25 mouse cellular contexts compared by ENCODE assay signal in the genomic region with DNA sequence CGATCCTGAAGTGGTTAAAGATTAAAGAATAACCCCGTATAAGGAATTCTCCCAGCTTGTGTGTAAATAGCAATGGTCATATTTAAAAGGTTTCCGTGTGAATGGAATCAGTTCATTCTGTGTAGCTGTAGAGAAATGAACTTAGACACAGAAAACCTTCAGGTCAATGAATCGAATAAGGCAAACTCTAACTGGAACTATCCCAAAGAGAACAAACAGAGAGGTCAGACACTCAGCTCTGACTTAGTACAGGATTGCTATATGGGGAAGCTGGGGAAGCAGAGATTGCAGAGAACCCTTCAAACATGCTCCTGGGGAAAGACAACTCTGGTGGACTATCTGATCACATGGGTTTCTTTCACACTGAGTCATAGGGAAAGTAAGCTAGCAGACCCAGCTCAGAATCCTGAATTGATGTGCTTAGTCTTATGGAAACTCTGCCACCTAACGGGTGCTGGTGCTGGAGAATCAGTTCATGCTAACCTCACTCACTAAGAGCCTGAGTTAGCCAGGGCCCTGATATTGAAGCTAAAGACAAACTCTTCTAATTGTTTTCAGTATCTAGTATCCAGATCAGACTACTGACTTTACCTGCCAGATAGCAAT.
A peak's percentile ranks its signal among the peaks of the same experiment; 100 is the strongest.
DNase-seq lines count a peak whose midpoint lies in the region; ATAC-seq and TF ChIP-seq lines count a peak whose summit lies in the region.
"Had no signal": no experiment of that assay in that cellular context is flagged by ENCODE, and none has a peak within 500 bp of the region (broad histone marks: within the 10 kb centered on the region; RNA-seq: fewer than 3 reads in every experiment).

No protein-coding gene starts in this region.

- H3K27ac ChIP-seq in kidney, embryonic 16.5 days (ENCODE audit: low read length): no peak overlapping the region
- H3K27ac ChIP-seq in liver, postnatal 0 days (ENCODE audit: low read depth): peak overlapping the region; percentile 31
- no peak overlapping the region for H3K27ac ChIP-seq in liver, embryonic 11.5 days (ENCODE audit: low read depth, low read length)
- H3K27ac ChIP-seq in thymus, adult 2 months (ENCODE audit: control insufficient read depth, insufficient read depth, low read length): no peak overlapping the region
- no peak overlapping the region for H3K27ac ChIP-seq in midbrain, embryonic 15.5 days
- H3K27ac ChIP-seq: embryonic facial prominence, embryonic 13.5 days; embryonic facial prominence, embryonic 15.5 days; forebrain, embryonic 10.5 days; forebrain, embryonic 12.5 days had no signal

- no peaks in the 10 kb centered on the region for H3K27me3 ChIP-seq in kidney, embryonic 16.5 days (ENCODE audit: insufficient read depth, low read length)
- H3K27me3 ChIP-seq in liver, postnatal 0 days (ENCODE audit: insufficient read depth, low read length): no peaks in the 10 kb centered on the region
- H3K27me3 ChIP-seq in liver, embryonic 11.5 days (replicated peaks; ENCODE audit: control insufficient read depth, insufficient read depth, low read length): no peaks in the 10 kb centered on the region
- H3K27me3 ChIP-seq in thymus, adult 2 months (ENCODE audit: control insufficient read depth, insufficient read depth, low read length): no peaks in the 10 kb centered on the region
- no peaks in the 10 kb centered on the region for H3K27me3 ChIP-seq in midbrain, embryonic 15.5 days (replicated peaks)
- H3K27me3 ChIP-seq: embryonic facial prominence, embryonic 13.5 days; embryonic facial prominence, embryonic 15.5 days; forebrain, embryonic 12.5 days had no signal

- H3K9ac ChIP-seq in kidney, embryonic 16.5 days (replicated peaks; ENCODE audit: low read length): no peak overlapping the region
- no peak overlapping the region for H3K9ac ChIP-seq in liver, postnatal 0 days (replicated peaks)
- H3K9ac ChIP-seq in liver, embryonic 11.5 days (ENCODE audit: low read depth, low read length): no peak overlapping the region
- no peak overlapping the region for H3K9ac ChIP-seq in midbrain, embryonic 15.5 days
- H3K9ac ChIP-seq: embryonic facial prominence, embryonic 13.5 days; embryonic facial prominence, embryonic 15.5 days; forebrain, embryonic 12.5 days had no signal

- 85% methylated on average over 5 of the region's 5 CpGs for WGBS in kidney, embryonic 16.5 days
- WGBS in liver, postnatal 0 days (ENCODE audit: insufficient replicate concordance): 66% methylated on average over 5 of the region's 5 CpGs
- 84% methylated on average over 5 of the region's 5 CpGs for WGBS in liver, embryonic 11.5 days
- WGBS in thymus, adult 2 months: 97% methylated on average over 5 of the region's 5 CpGs
- WGBS in midbrain, embryonic 15.5 days: 89% methylated on average over 5 of the region's 5 CpGs

- 0 out of 2 replicates have a peak, but pooled peaks cover 9% of the 10 kb centered on the region for H3K9me3 ChIP-seq in kidney, embryonic 16.5 days (ENCODE audit: low read length)
- no peaks in the 10 kb centered on the region for H3K9me3 ChIP-seq in liver, postnatal 0 days (ENCODE audit: low read length)
- H3K9me3 ChIP-seq in liver, embryonic 11.5 days (ENCODE audit: control insufficient read depth, low read length): peaks cover 3% of the 10 kb centered on the region; the same call in 1 of the 2 replicates
- H3K9me3 ChIP-seq in midbrain, embryonic 15.5 days: no peaks in the 10 kb centered on the region
- H3K9me3 ChIP-seq: embryonic facial prominence, embryonic 15.5 days; forebrain, embryonic 10.5 days; G1E had no signal

- no peak for TF ChIP-seq EP300 in liver, postnatal 0 days (IDR thresholded peaks at IDR 0.05; ENCODE audit: low read depth)

- H3K4me2 ChIP-seq in kidney, embryonic 16.5 days (replicated peaks; ENCODE audit: low read depth, low read length): no peak overlapping the region
- no peak overlapping the region for H3K4me2 ChIP-seq in liver, postnatal 0 days (ENCODE audit: low read depth, low read length)
- no peak overlapping the region for H3K4me2 ChIP-seq in liver, embryonic 11.5 days
- no peak overlapping the region for H3K4me2 ChIP-seq in midbrain, embryonic 15.5 days
- H3K4me2 ChIP-seq: embryonic facial prominence, embryonic 13.5 days; embryonic facial prominence, embryonic 15.5 days; forebrain, embryonic 12.5 days had no signal

- H3K36me3 ChIP-seq in kidney, embryonic 16.5 days (ENCODE audit: insufficient read depth, low read length): no peaks in the 10 kb centered on the region
- H3K36me3 ChIP-seq in liver, postnatal 0 days (replicated peaks; ENCODE audit: insufficient read depth, low read length): no peaks in the 10 kb centered on the region
- H3K36me3 ChIP-seq in liver, embryonic 11.5 days (ENCODE audit: control insufficient read depth, insufficient read depth, low read length): no peaks in the 10 kb centered on the region
- H3K36me3 ChIP-seq in thymus, adult 2 months (ENCODE audit: control insufficient read depth, insufficient read depth, low read length): no peaks in the 10 kb centered on the region
- H3K36me3 ChIP-seq in midbrain, embryonic 15.5 days (replicated peaks): no peaks in the 10 kb centered on the region
- H3K36me3 ChIP-seq: embryonic facial prominence, embryonic 13.5 days; embryonic facial prominence, embryonic 15.5 days; forebrain, embryonic 10.5 days; forebrain, embryonic 12.5 days; G1E had no signal

- TF ChIP-seq CTCF in liver, postnatal 0 days (IDR thresholded peaks at IDR 0.05; ENCODE audit: low read depth): no peak
- no peak for TF ChIP-seq CTCF in thymus, adult 2 months (IDR thresholded peaks at IDR 0.05; ENCODE audit: borderline replicate concordance, control insufficient read depth, extremely low read depth, insufficient read depth, low read length, poor library complexity)

- TF ChIP-seq POLR2A in thymus, adult 2 months (IDR thresholded peaks at IDR 0.05; ENCODE audit: control insufficient read depth, extremely low read depth, insufficient read depth, low read length, poor library complexity): no peak

- H3K4me1 ChIP-seq in kidney, embryonic 16.5 days (ENCODE audit: insufficient read depth, low read length): peaks cover 1% of the 10 kb centered on the region; the same call in 1 of the 2 replicates
- H3K4me1 ChIP-seq in liver, postnatal 0 days (ENCODE audit: insufficient read depth): peaks cover 13% of the 10 kb centered on the region
- H3K4me1 ChIP-seq in liver, embryonic 11.5 days (replicated peaks; ENCODE audit: control insufficient read depth, insufficient read depth, low read length): no peaks in the 10 kb centered on the region
- peaks cover 26% of the 10 kb centered on the region for H3K4me1 ChIP-seq in thymus, adult 2 months (replicated peaks; ENCODE audit: control insufficient read depth, insufficient read depth, low read length)
- H3K4me1 ChIP-seq in midbrain, embryonic 15.5 days: no peaks in the 10 kb centered on the region
- H3K4me1 ChIP-seq: forebrain, embryonic 10.5 days; forebrain, embryonic 12.5 days had no signal

- peak; percentile 38 for DNase-seq in kidney, adult 9 months
- no peak for DNase-seq in liver, postnatal 0 days
- DNase-seq in liver, embryonic 11.5 days (ENCODE audit: low spot score): no peak
- peak; percentile 7 for DNase-seq in NIH3T3 (ENCODE audit: low read depth)
- no peak for DNase-seq in thymus, adult 2 months
- DNase-seq: adrenal gland, adult 2 months; adrenal gland, postnatal 10 days; adrenal gland, postnatal 25 days; cerebellum, adult 11 months; cerebellum, adult 18-20 months; cerebellum, adult 8-10 months; cerebellum, adult 9-11 months; cerebellum, postnatal 14 days; cerebellum, postnatal 36 days; embryo, embryonic 11 days had no signal

- no peak for ATAC-seq in kidney, embryonic 16.5 days (ENCODE audit: low FRiP score, low TSS enrichment)
- peak; percentile 80 for ATAC-seq in liver, postnatal 0 days
- no peak for ATAC-seq in liver, embryonic 11.5 days (replicated peaks; ENCODE audit: low FRiP score)
- no peak for ATAC-seq in midbrain, embryonic 15.5 days (replicated peaks)
- ATAC-seq: forebrain, embryonic 14.5 days; forebrain, embryonic 16.5 days had no signal

- H3K4me3 ChIP-seq in kidney, embryonic 16.5 days (ENCODE audit: low read length): no peak overlapping the region
- no peak overlapping the region for H3K4me3 ChIP-seq in liver, postnatal 0 days (ENCODE audit: low read depth, low read length)
- no peak overlapping the region for H3K4me3 ChIP-seq in liver, embryonic 11.5 days (ENCODE audit: low read depth, low read length)
- H3K4me3 ChIP-seq in thymus, adult 2 months (ENCODE audit: control insufficient read depth, insufficient read depth, low read length): no peak overlapping the region
- no peak overlapping the region for H3K4me3 ChIP-seq in midbrain, embryonic 15.5 days
- H3K4me3 ChIP-seq: embryonic facial prominence, embryonic 13.5 days; embryonic facial prominence, embryonic 15.5 days; erythroblast, embryonic 14.5 days; forebrain, embryonic 10.5 days; forebrain, embryonic 12.5 days had no signal

Comparison
In these comparisons a context has a peak if more than half of its experiments do, and no peak if none do; other contexts are left out.
1. DNase-seq: peak in kidney, adult 9 months (single experiment) and NIH3T3 (single experiment); none in liver, postnatal 0 days (single experiment), liver, embryonic 11.5 days (single experiment) and thymus, adult 2 months (single experiment).